Comparison of ENCODE assay signal across 25 mouse cellular contexts in the genomic region with DNA sequence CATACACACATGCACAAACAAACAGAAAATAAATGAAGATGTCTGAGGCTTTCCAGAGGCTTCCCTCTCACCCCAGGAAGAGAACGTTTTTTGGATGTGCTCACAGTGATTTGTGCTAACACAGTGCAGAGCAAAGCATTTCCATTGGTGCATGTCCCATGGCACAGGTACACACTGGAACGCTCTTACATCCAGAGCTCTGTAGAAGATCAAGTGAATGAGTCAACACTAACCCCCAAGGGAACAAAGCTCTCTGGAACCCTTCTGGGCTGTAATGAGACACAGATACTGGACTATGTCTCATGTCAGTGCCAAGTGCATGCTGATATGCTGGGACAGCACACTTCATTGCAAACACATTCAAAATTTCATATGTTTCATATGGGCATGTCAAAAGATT.
DNase-seq lines count a peak whose midpoint lies in the region; ATAC-seq and TF ChIP-seq lines count a peak whose summit lies in the region.
"Had no signal": no experiment of that assay in that cellular context is flagged by ENCODE, and none has a peak within 500 bp of the region (broad histone marks: within the 10 kb centered on the region; RNA-seq: fewer than 3 reads in every experiment).

No protein-coding gene starts in this region.

- H3K9me3 ChIP-seq in embryonic facial prominence, embryonic 14.5 days (ENCODE audit: control insufficient read depth, low read length): no peaks in the 10 kb centered on the region
- H3K9me3 ChIP-seq in embryonic facial prominence, embryonic 10.5 days: no peaks in the 10 kb centered on the region
- no peaks in the 10 kb centered on the region for H3K9me3 ChIP-seq in limb, embryonic 14.5 days (ENCODE audit: control insufficient read depth, low read length)
- no peaks in the 10 kb centered on the region for H3K9me3 ChIP-seq in limb, embryonic 10.5 days (replicated peaks)
- H3K9me3 ChIP-seq: embryonic facial prominence, embryonic 13.5 days; heart, embryonic 10.5 days; heart, embryonic 13.5 days; hindbrain, embryonic 12.5 days; hindbrain, embryonic 15.5 days had no signal

- no peaks in the 10 kb centered on the region for H3K27me3 ChIP-seq in embryonic facial prominence, embryonic 14.5 days (replicated peaks; ENCODE audit: control insufficient read depth, insufficient read depth, low read length)
- H3K27me3 ChIP-seq in embryonic facial prominence, embryonic 10.5 days (replicated peaks; ENCODE audit: low read depth, poor library complexity, severe bottlenecking): no peaks in the 10 kb centered on the region
- H3K27me3 ChIP-seq in limb, embryonic 14.5 days (ENCODE audit: control insufficient read depth, insufficient read depth, low read length): no peaks in the 10 kb centered on the region
- H3K27me3 ChIP-seq in limb, embryonic 10.5 days (ENCODE audit: low read depth, poor library complexity, severe bottlenecking): no peaks in the 10 kb centered on the region
- H3K27me3 ChIP-seq in cerebellum, adult 2 months (ENCODE audit: control insufficient read depth, insufficient read depth, low read length): no peaks in the 10 kb centered on the region
- H3K27me3 ChIP-seq: embryonic facial prominence, embryonic 13.5 days; heart, embryonic 13.5 days; hindbrain, embryonic 12.5 days; hindbrain, embryonic 15.5 days; Patski had no signal

- H3K27ac ChIP-seq in embryonic facial prominence, embryonic 14.5 days (replicated peaks; ENCODE audit: low read depth, low read length): no peak overlapping the region
- no peak overlapping the region for H3K27ac ChIP-seq in embryonic facial prominence, embryonic 10.5 days (replicated peaks)
- H3K27ac ChIP-seq in limb, embryonic 14.5 days (replicated peaks; ENCODE audit: low read depth, low read length): no peak overlapping the region
- no peak overlapping the region for H3K27ac ChIP-seq in limb, embryonic 10.5 days
- H3K27ac ChIP-seq in cerebellum, adult 2 months (ENCODE audit: insufficient read depth, low read length): no peak overlapping the region
- H3K27ac ChIP-seq: embryonic facial prominence, embryonic 13.5 days; heart, adult 2 months; heart, embryonic 10.5 days; heart, embryonic 13.5 days; hindbrain, embryonic 12.5 days; hindbrain, embryonic 15.5 days had no signal

- H3K9ac ChIP-seq in embryonic facial prominence, embryonic 14.5 days (ENCODE audit: low read depth, low read length): no peak overlapping the region
- H3K9ac ChIP-seq in limb, embryonic 14.5 days (ENCODE audit: low read depth, low read length, severe bottlenecking): no peak overlapping the region
- H3K9ac ChIP-seq: embryonic facial prominence, embryonic 13.5 days; forebrain, postnatal 0 days; heart, embryonic 13.5 days; hindbrain, embryonic 12.5 days; hindbrain, embryonic 15.5 days had no signal

- H3K36me3 ChIP-seq in embryonic facial prominence, embryonic 14.5 days (ENCODE audit: control insufficient read depth, insufficient read depth, low read length): no peaks in the 10 kb centered on the region
- H3K36me3 ChIP-seq in embryonic facial prominence, embryonic 10.5 days (replicated peaks): peaks cover 12% of the 10 kb centered on the region
- H3K36me3 ChIP-seq in limb, embryonic 14.5 days (ENCODE audit: control insufficient read depth, insufficient read depth, low read length): no peaks in the 10 kb centered on the region
- H3K36me3 ChIP-seq in limb, embryonic 10.5 days: peaks cover 18% of the 10 kb centered on the region
- H3K36me3 ChIP-seq: embryonic facial prominence, embryonic 13.5 days had no signal

- TF ChIP-seq CTCF in cerebellum, adult 2 months (IDR thresholded peaks at IDR 0.05; ENCODE audit: borderline replicate concordance, insufficient read depth, low read depth, low read length): no peak

- DNase-seq in embryonic facial prominence, embryonic 14.5 days (ENCODE audit: low spot score): peak; percentile 75
- DNase-seq in embryonic facial prominence, embryonic 10.5 days (ENCODE audit: low spot score): no peak
- peak; percentile 52 for DNase-seq in limb, embryonic 14.5 days (ENCODE audit: low spot score)
- no peak for DNase-seq in limb, embryonic 10.5 days (ENCODE audit: low spot score)
- peak; percentile 62 for DNase-seq in MN1 (ENCODE audit: low spot score)
- peak; percentile 14 for DNase-seq in skeletal muscle tissue, adult 2 months (ENCODE audit: low read depth, low spot score)
- no peak for DNase-seq in cerebellum, adult 2 months
- DNase-seq: adrenal gland, postnatal 10 days; adrenal gland, postnatal 36 days; cerebellum, adult 18-20 months; cerebellum, adult 9-11 months; cerebellum, postnatal 36 days; forebrain, postnatal 0 days; gastrocnemius, postnatal 25 days; heart, adult 2 months; heart, postnatal 14 days; kidney, adult 18-20 months had no signal

- no peak overlapping the region for H3K4me3 ChIP-seq in embryonic facial prominence, embryonic 14.5 days (ENCODE audit: low read depth, low read length)
- no peak overlapping the region for H3K4me3 ChIP-seq in embryonic facial prominence, embryonic 10.5 days
- H3K4me3 ChIP-seq in limb, embryonic 14.5 days (replicated peaks; ENCODE audit: low read length): no peak overlapping the region
- no peak overlapping the region for H3K4me3 ChIP-seq in limb, embryonic 10.5 days
- H3K4me3 ChIP-seq in cerebellum, adult 2 months (replicated peaks; ENCODE audit: insufficient read depth, low read depth, low read length): no peak overlapping the region
- H3K4me3 ChIP-seq: embryonic facial prominence, embryonic 13.5 days; heart, adult 2 months; heart, embryonic 10.5 days; heart, embryonic 13.5 days; hindbrain, embryonic 12.5 days; hindbrain, embryonic 15.5 days had no signal

- ATAC-seq in embryonic facial prominence, embryonic 14.5 days (ENCODE audit: low read depth): peak; percentile 72; the same call in 1 of the 2 replicates
- ATAC-seq in limb, embryonic 14.5 days (ENCODE audit: low FRiP score, low read depth): no peak
- ATAC-seq: CD4-positive, CD25-positive, alpha-beta regulatory T cell, adult 4 months; forebrain, embryonic 14.5 days; forebrain, postnatal 0 days; Patski had no signal

- no peak overlapping the region for H3K4me2 ChIP-seq in embryonic facial prominence, embryonic 14.5 days (ENCODE audit: low read depth, low read length)
- H3K4me2 ChIP-seq in limb, embryonic 14.5 days (replicated peaks; ENCODE audit: low read depth, low read length, severe bottlenecking): no peak overlapping the region
- H3K4me2 ChIP-seq: embryonic facial prominence, embryonic 13.5 days; heart, embryonic 13.5 days; hindbrain, embryonic 12.5 days; hindbrain, embryonic 15.5 days had no signal

- 42% methylated on average over 2 of the region's 2 CpGs for WGBS in embryonic facial prominence, embryonic 14.5 days
- 75% methylated on average over 2 of the region's 2 CpGs for WGBS in embryonic facial prominence, embryonic 10.5 days
- WGBS in limb, embryonic 14.5 days: 57% methylated on average over 2 of the region's 2 CpGs
- WGBS in limb, embryonic 10.5 days: 75% methylated on average over 2 of the region's 2 CpGs
- WGBS in cerebellum, adult 2 months: 53% methylated on average over 2 of the region's 2 CpGs

- no peak for TF ChIP-seq POLR2A in limb, embryonic 14.5 days (IDR thresholded peaks at IDR 0.05; ENCODE audit: borderline replicate concordance, extremely low read depth, insufficient read depth, insufficient read length)
- TF ChIP-seq POLR2A in cerebellum, adult 2 months (IDR thresholded peaks at IDR 0.05; ENCODE audit: borderline replicate concordance, insufficient read depth, low read length): no peak

- peaks cover 20% of the 10 kb centered on the region for H3K4me1 ChIP-seq in embryonic facial prominence, embryonic 14.5 days (ENCODE audit: control insufficient read depth, insufficient read depth, low read length)
- H3K4me1 ChIP-seq in embryonic facial prominence, embryonic 10.5 days: peaks cover 37% of the 10 kb centered on the region
- H3K4me1 ChIP-seq in limb, embryonic 14.5 days (ENCODE audit: control insufficient read depth, insufficient read depth, low read length): peaks cover 12% of the 10 kb centered on the region
- peaks cover 38% of the 10 kb centered on the region for H3K4me1 ChIP-seq in limb, embryonic 10.5 days
- H3K4me1 ChIP-seq in cerebellum, adult 2 months (ENCODE audit: control insufficient read depth, insufficient read depth, low read length): no peaks in the 10 kb centered on the region

Comparison
In these comparisons a context has a peak if more than half of its experiments do, and no peak if none do; other contexts are left out.
1. DNase-seq: peak in embryonic facial prominence, embryonic 14.5 days (single experiment), limb, embryonic 14.5 days (single experiment), MN1 (single experiment) and skeletal muscle tissue, adult 2 months (single experiment); none in embryonic facial prominence, embryonic 10.5 days (single experiment), limb, embryonic 10.5 days (single experiment) and cerebellum, adult 2 months (0 of 2).